Mouse (Mus musculus) hindbrain, embryonic 10.5 days (tissue): ENCODE data around the gene Traf3ip1. TPM values are rescaled to one million over a fixed set of nuclear protein-coding genes. Genes with fewer than 3 reads are reported as not detected.

ENCODE experiments used
- DNase-seq: peaks from one replicate; pipeline ENCODE4 v3.0.0-alpha.2; 2017; ENCODE audit warnings: low spot score
- H3K27ac ChIP-seq: fragments of 300-500 bp; sonication (generic); 2 replicates; pipeline ENCODE4 v1.5.1; 2016; ENCODE audit warnings: mild to moderate bottlenecking, moderate library complexity
- H3K27me3 ChIP-seq: fragments of 300-500 bp; sonication (generic); 2 replicates; pipeline ENCODE4 v1.6.1; 2016; ENCODE audit warnings: mild to moderate bottlenecking; ENCODE audit not compliant: poor library complexity, insufficient read depth, severe bottlenecking
- H3K36me3 ChIP-seq: fragments of 300-500 bp; sonication (generic); 2 replicates; pipeline ENCODE4 v1.6.1; 2016; ENCODE audit warnings: mild to moderate bottlenecking, moderate library complexity
- H3K4me1 ChIP-seq: fragments of 300-500 bp; sonication (generic); replicated peaks from 2 replicates; pipeline ENCODE4 v1.6.1; 2016; ENCODE audit warnings: mild to moderate bottlenecking
- H3K4me3 ChIP-seq: fragments of 300-500 bp; sonication (generic); 2 replicates; pipeline ENCODE4 v1.5.1; 2016; ENCODE audit warnings: mild to moderate bottlenecking, moderate library complexity
- H3K9me3 ChIP-seq: fragments of 300-500 bp; sonication (generic); 2 replicates; pipeline ENCODE4 v1.6.1; 2016; ENCODE audit warnings: mild to moderate bottlenecking, moderate library complexity
- whole genome bisulfite sequencing: fragments of 180-500 bp; shearing (Covaris S2); methylation state at CpG from one replicate; pipeline ENCODE4 v1.1.7; 2016; 5-methylcytosine and 5-hydroxymethylcytosine counted together
- polyA plus RNA-seq: library from polyadenylated mRNA; unstranded; fragments of >200 nt; fragmentation: Nextera tagmentation; extraction: Ambion mirVana; gene quantifications from 2 replicates; pipeline ENCODE4 v1.2.1, GENCODE M21; 2016

Traf3ip1 gene
- polyA plus RNA-seq, 1 experiment from 2014 or later, result 9.3 TPM

- H3K27me3 ChIP-seq, result no peaks in the 10 kb centered on the region
- no peak overlapping the region for H3K27ac ChIP-seq
- WGBS, result 19% methylated on average over 10 of the region's 10 CpGs
- no peaks in the 10 kb centered on the region for H3K9me3 ChIP-seq
- H3K36me3 ChIP-seq, result peaks cover 79% of the 10 kb centered on the region
- peak; percentile 56 for DNase-seq
- H3K4me1 ChIP-seq, result no peaks in the 10 kb centered on the region
- H3K4me3 ChIP-seq, result no peak overlapping the region
Measured at GRCm38 (mm10) chr1:91523759-91524158, 29.3 kb downstream of the Traf3ip1 start.

- Histone ChIP-seq H3K4me3 (no peak overlapping the region), H3K27ac (no peak overlapping the region), H3K36me3 (peaks cover 73% of the 10 kb centered on the region), H3K4me1 (no peaks in the 10 kb centered on the region), H3K27me3 (no peaks in the 10 kb centered on the region), H3K9me3 (no peaks in the 10 kb centered on the region)
- WGBS, result 86% methylated on average over 14 of the region's 14 CpGs
- DNase-seq, result no peak
Measured at GRCm38 (mm10) chr1:91525838-91526237, 31.4 kb downstream of the Traf3ip1 start.

GRCm38 (mm10) chr1:91530166-91530565 is 35.7 kb downstream of the Traf3ip1 start:
- Histone ChIP-seq H3K36me3 (peaks cover 53% of the 10 kb centered on the region), H3K4me1 (no peaks in the 10 kb centered on the region; the same call in 1 of the 2 replicates), H3K9me3 (no peaks in the 10 kb centered on the region), H3K4me3 (no peak overlapping the region), H3K27ac (no peak overlapping the region), H3K27me3 (no peaks in the 10 kb centered on the region)
- no peak for DNase-seq
- 89% methylated on average over 9 of the region's 9 CpGs for WGBS

DNA sequence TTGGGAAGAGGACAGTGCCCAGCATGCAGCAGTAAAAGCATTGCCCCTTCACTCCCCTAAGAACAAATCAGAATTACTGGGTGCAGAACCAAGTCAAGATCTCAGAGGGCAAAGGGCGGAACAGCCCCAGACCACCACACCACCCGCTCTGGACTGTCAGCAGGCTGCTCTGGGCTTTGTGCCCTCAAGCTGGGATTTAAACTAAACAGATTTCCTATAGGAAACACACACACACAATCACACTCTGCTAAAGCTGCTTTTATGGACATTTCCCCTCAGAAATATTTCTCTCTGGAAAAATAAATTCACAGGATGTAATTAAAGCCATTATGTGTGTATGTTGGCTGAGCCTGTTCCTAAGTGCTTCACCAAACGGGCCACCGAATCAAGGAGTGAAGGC is 37.8 kb downstream of the Traf3ip1 start:
- no peak overlapping the region for H3K27ac ChIP-seq
- H3K36me3 ChIP-seq, result peaks cover 33% of the 10 kb centered on the region
- peaks cover 16% of the 10 kb centered on the region for H3K27me3 ChIP-seq
- no peaks in the 10 kb centered on the region; the same call in 1 of the 2 replicates for H3K4me1 ChIP-seq
- WGBS, result 93% methylated on average over 4 of the region's 4 CpGs
- no peaks in the 10 kb centered on the region for H3K9me3 ChIP-seq
- no peak overlapping the region for H3K4me3 ChIP-seq
- DNase-seq, result no peak

GRCm38 (mm10) chr1:91532892-91533291 is 38.4 kb downstream of the Traf3ip1 start:
- Histone ChIP-seq H3K27me3 (peaks cover 22% of the 10 kb centered on the region), H3K9me3 (no peaks in the 10 kb centered on the region), H3K36me3 (peaks cover 26% of the 10 kb centered on the region), H3K4me3 (no peak overlapping the region), H3K27ac (0 out of 2 replicates have a peak overlapping the region, but pooled peaks have one; percentile 35), H3K4me1 (peaks cover 2% of the 10 kb centered on the region; the same call in 1 of the 2 replicates)
- WGBS, result 88% methylated on average over 5 of the region's 5 CpGs
- no peak for DNase-seq

- 61% methylated on average over 2 of the region's 2 CpGs for WGBS
- H3K27me3 ChIP-seq, result peaks cover 28% of the 10 kb centered on the region
- no peak for DNase-seq
- no peaks in the 10 kb centered on the region for H3K9me3 ChIP-seq
- no peak overlapping the region for H3K4me3 ChIP-seq
- H3K36me3 ChIP-seq, result peaks cover 21% of the 10 kb centered on the region
- 0 out of 2 replicates have a peak overlapping the region, but pooled peaks have one; percentile 35 for H3K27ac ChIP-seq
- peaks cover 8% of the 10 kb centered on the region; the same call in 1 of the 2 replicates for H3K4me1 ChIP-seq
Measured at GRCm38 (mm10) chr1:91533483-91533882, 39.0 kb downstream of the Traf3ip1 start.

GRCm38 (mm10) chr1:91533961-91534723 is 39.7 kb downstream of the Traf3ip1 start:
- peaks cover 8% of the 10 kb centered on the region; the same call in 1 of the 2 replicates for H3K4me1 ChIP-seq
- H3K9me3 ChIP-seq, result no peaks in the 10 kb centered on the region
- peaks cover 21% of the 10 kb centered on the region for H3K36me3 ChIP-seq
- peaks cover 35% of the 10 kb centered on the region for H3K27me3 ChIP-seq
- no peak for DNase-seq
- H3K27ac ChIP-seq, result 0 out of 2 replicates have a peak overlapping the region, but pooled peaks have one; percentile 35
- WGBS, result 82% methylated on average over 19 of the region's 19 CpGs
- no peak overlapping the region for H3K4me3 ChIP-seq

GRCm38 (mm10) chr1:91537786-91538569 is 43.5 kb downstream of the Traf3ip1 start:
- H3K27me3 ChIP-seq, result peaks cover 43% of the 10 kb centered on the region
- no peaks in the 10 kb centered on the region for H3K9me3 ChIP-seq
- peaks cover 29% of the 10 kb centered on the region for H3K4me1 ChIP-seq
- peaks cover 5% of the 10 kb centered on the region; the same call in 1 of the 2 replicates for H3K36me3 ChIP-seq
- H3K4me3 ChIP-seq, result no peak overlapping the region
- no peak overlapping the region for H3K27ac ChIP-seq
- WGBS, result 21% methylated on average over 22 of the region's 22 CpGs
- DNase-seq, result no peak

- H3K4me1 ChIP-seq, result peaks cover 29% of the 10 kb centered on the region
- H3K36me3 ChIP-seq, result no peaks in the 10 kb centered on the region
- H3K27me3 ChIP-seq, result peaks cover 43% of the 10 kb centered on the region
- no peaks in the 10 kb centered on the region for H3K9me3 ChIP-seq
- H3K27ac ChIP-seq, result no peak overlapping the region
- no peak overlapping the region for H3K4me3 ChIP-seq
- 50% methylated on average over 1 of the region's 1 CpGs for WGBS
- DNase-seq, result no peak
Measured at GRCm38 (mm10) chr1:91538570-91538929, 44.1 kb downstream of the Traf3ip1 start.

GRCm38 (mm10) chr1:91539246-91539645 is 44.8 kb downstream of the Traf3ip1 start:
- Histone ChIP-seq H3K36me3 (peaks cover 4% of the 10 kb centered on the region; the same call in 1 of the 2 replicates), H3K9me3 (no peaks in the 10 kb centered on the region), H3K27me3 (peaks cover 43% of the 10 kb centered on the region), H3K27ac (0 out of 2 replicates have a peak overlapping the region, but pooled peaks have one; percentile 78), H3K4me3 (peak overlapping the region; percentile 84), H3K4me1 (peaks cover 29% of the 10 kb centered on the region)
- 27% methylated on average over 6 of the region's 6 CpGs for WGBS
- DNase-seq, result no peak

GRCm38 (mm10) chr1:91539704-91540270 is 45.3 kb downstream of the Traf3ip1 start:
- Histone ChIP-seq H3K4me3 (peak overlapping the region; percentile 84), H3K27ac (peak overlapping the region; percentile 78), H3K4me1 (peaks cover 29% of the 10 kb centered on the region), H3K27me3 (peaks cover 43% of the 10 kb centered on the region), H3K36me3 (peaks cover 8% of the 10 kb centered on the region), H3K9me3 (no peaks in the 10 kb centered on the region)
- WGBS, result 3% methylated on average over 22 of the region's 22 CpGs
- DNase-seq, result no peak

GRCm38 (mm10) chr1:91540271-91540826 is 45.9 kb downstream of the Traf3ip1 start, which contains the start of gene Asb1:
Gene Asb1, plus strand, starts transcription at chr1:91540544.
- Histone ChIP-seq H3K27me3 (peaks cover 43% of the 10 kb centered on the region), H3K9me3 (no peaks in the 10 kb centered on the region), H3K4me1 (peaks cover 29% of the 10 kb centered on the region), H3K4me3 (peak within 1 kb of the TSS; percentile 84), H3K36me3 (peaks cover 13% of the 10 kb centered on the region), H3K27ac (peak within 1 kb of the TSS; percentile 86)
- peak; percentile 98 for DNase-seq
- under 1% methylated on average over 41 of the region's 41 CpGs for WGBS
